In the genomic region with DNA sequence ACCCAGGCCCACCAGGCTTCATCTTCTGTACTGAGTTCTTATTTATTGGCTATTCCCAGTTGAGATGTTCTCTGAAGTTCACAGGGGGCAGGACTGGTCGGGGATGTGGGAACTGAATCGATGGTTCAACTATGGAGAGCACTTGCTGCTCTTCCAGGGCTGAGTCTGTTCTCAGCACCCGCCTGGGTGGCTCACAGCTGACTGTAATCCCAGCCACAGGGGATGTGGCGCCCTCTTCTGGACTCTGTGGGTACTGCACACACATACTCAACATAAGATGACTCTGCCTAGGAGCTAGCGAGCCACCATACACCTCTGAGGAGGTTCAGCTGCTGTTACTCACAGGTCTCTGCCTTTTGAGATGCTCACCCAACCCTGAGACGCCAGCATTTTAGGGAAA, we compare ENCODE assay signal across 11 mouse cellular contexts.
DNase-seq lines count a peak whose midpoint lies in the region; ATAC-seq and TF ChIP-seq lines count a peak whose summit lies in the region.
"Had no signal": no experiment of that assay in that cellular context is flagged by ENCODE, and none has a peak within 500 bp of the region (broad histone marks: within the 10 kb centered on the region; RNA-seq: fewer than 3 reads in every experiment).

No protein-coding gene starts in this region.

- no peaks in the 10 kb centered on the region for H3K9me3 ChIP-seq in lung, embryonic 14.5 days (ENCODE audit: low read depth, low read length)
- H3K9me3 ChIP-seq: neural tube, embryonic 12.5 days had no signal

- peak; percentile 53 for TF ChIP-seq CTCF in gastrocnemius, adult 2 months (IDR thresholded peaks at IDR 0.05)
- TF ChIP-seq CTCF in lung, embryonic 14.5 days (IDR thresholded peaks at IDR 0.05; ENCODE audit: low read depth) = peak; percentile 59

- DNase-seq in gastrocnemius, adult 2 months = no peak
- no peak for DNase-seq in gastrocnemius, postnatal 14 days
- no peak for DNase-seq in lung, embryonic 14.5 days
- DNase-seq in lung, adult 18-20 months = no peak
- DNase-seq in WW6 (ENCODE audit: low read depth, low spot score) = peak; percentile 57
- peak; percentile 15 for DNase-seq in thymus, postnatal 0 days (ENCODE audit: low spot score)
- no peak for DNase-seq in left cerebral cortex, adult 11 months (ENCODE audit: low spot score)
- no peak for DNase-seq in ovary, adult 18-20 months (ENCODE audit: low spot score)

- intact Hi-C loops in gastrocnemius, adult 2 months (cut with DNase I) = no loop called here
- intact Hi-C loops in gastrocnemius, postnatal 14 days (cut with DNase I; ENCODE audit: low total_unique reads) = no loop called here

- no peak overlapping the region for H3K9ac ChIP-seq in lung, embryonic 14.5 days
- H3K9ac ChIP-seq: limb, embryonic 12.5 days; neural tube, embryonic 12.5 days had no signal

- H3K4me1 ChIP-seq in lung, embryonic 14.5 days (ENCODE audit: insufficient read depth) = no peaks in the 10 kb centered on the region
- H3K4me1 ChIP-seq: limb, embryonic 12.5 days had no signal

- no peak overlapping the region for H3K4me2 ChIP-seq in lung, embryonic 14.5 days
- H3K4me2 ChIP-seq: limb, embryonic 12.5 days; neural tube, embryonic 12.5 days had no signal

- H3K4me3 ChIP-seq in gastrocnemius, adult 2 months = no peak overlapping the region
- H3K4me3 ChIP-seq in lung, embryonic 14.5 days (ENCODE audit: low read depth, low read length) = no peak overlapping the region
- H3K4me3 ChIP-seq: limb, embryonic 12.5 days; neural tube, embryonic 12.5 days had no signal

- ATAC-seq in lung, embryonic 14.5 days (ENCODE audit: insufficient read depth) = no peak
- ATAC-seq: hindbrain, embryonic 16.5 days had no signal

- no peaks in the 10 kb centered on the region for H3K27me3 ChIP-seq in lung, embryonic 14.5 days (ENCODE audit: insufficient read depth, low read length)
- H3K27me3 ChIP-seq: neural tube, embryonic 12.5 days had no signal

- no peak overlapping the region for H3K27ac ChIP-seq in gastrocnemius, adult 2 months
- H3K27ac ChIP-seq in lung, embryonic 14.5 days (ENCODE audit: low read depth) = no peak overlapping the region
- H3K27ac ChIP-seq: limb, embryonic 12.5 days; neural tube, embryonic 12.5 days had no signal

- WGBS in lung, embryonic 14.5 days = 81% methylated on average over 6 of the region's 6 CpGs

- H3K36me3 ChIP-seq in lung, embryonic 14.5 days (ENCODE audit: insufficient read depth) = no peaks in the 10 kb centered on the region
- H3K36me3 ChIP-seq: limb, embryonic 12.5 days had no signal

Comparison
In these comparisons a context has a peak if more than half of its experiments do, and no peak if none do; other contexts are left out.
1. DNase-seq: peak in WW6 (single experiment) and thymus, postnatal 0 days (single experiment); none in gastrocnemius, adult 2 months (single experiment), gastrocnemius, postnatal 14 days (single experiment), lung, embryonic 14.5 days (single experiment), lung, adult 18-20 months (0 of 2), left cerebral cortex, adult 11 months (single experiment) and ovary, adult 18-20 months (single experiment).